Mouse (Mus musculus) CH12.LX (cell line): ENCODE measurements around the gene Nos2. TPM values are rescaled to one million over a fixed set of nuclear protein-coding genes. Genes with fewer than 3 reads are reported as not detected.

Experiments
- DNase-seq: peaks from one replicate; pipeline ENCODE4 v3.0.0-alpha.2; 2013; ENCODE audit errors: extremely low read depth
- H3K27ac ChIP-seq: 2 replicates; pipeline ENCODE4 v1.5.1; 2012; ENCODE audit warnings: low read depth, mild to moderate bottlenecking, control low read depth, moderate library complexity; ENCODE audit not compliant: insufficient read depth
- H3K27me3 ChIP-seq: replicated peaks from 2 replicates; pipeline ENCODE3; 2012; ENCODE audit warnings: inconsistent platforms
- H3K36me3 ChIP-seq, 2 experiments: replicated peaks in 1 of 2; 2 replicates each; pipeline versions ENCODE3 to v1.6.1; 2012; ENCODE audit warnings: inconsistent platforms in 1 of 2, low read length in 1 of 2, mild to moderate bottlenecking in 1 of 2, mixed read lengths in 1 of 2, moderate library complexity in 1 of 2; ENCODE audit not compliant: control insufficient read depth in 1 of 2, insufficient read depth in 1 of 2
- H3K4me1 ChIP-seq, 2 experiments: 2 replicates each; pipeline ENCODE4 v1.6.1; 2012; ENCODE audit warnings: inconsistent platforms in 1 of 2, moderate library complexity in 1 of 2; ENCODE audit not compliant: insufficient read depth in 2 of 2, control insufficient read depth in 1 of 2
- H3K4me2 ChIP-seq: 2 replicates; pipeline ENCODE4 v1.6.1; 2012; ENCODE audit warnings: low read depth, mild to moderate bottlenecking, control low read depth; ENCODE audit not compliant: poor library complexity, insufficient read depth, severe bottlenecking
- H3K4me3 ChIP-seq, 3 experiments: fragments of 150-350 bp in 1 of 3; sonication (generic) in 1 of 3; replicated peaks in 1 of 3; 2 replicates each; pipeline versions ENCODE3 to v1.5.1; 2011 to 2012; ENCODE audit warnings: low read depth in 2 of 3, low read length in 2 of 3, mild to moderate bottlenecking in 2 of 3, moderate library complexity in 2 of 3, control low read depth in 1 of 3, improper control_type of control experiment in 1 of 3, inconsistent platforms in 1 of 3, mixed read lengths in 1 of 3; ENCODE audit not compliant: poor library complexity in 1 of 3
- H3K79me2 ChIP-seq: replicated peaks from 2 replicates; pipeline ENCODE4 v1.6.1; 2012; ENCODE audit warnings: mild to moderate bottlenecking, moderate library complexity; ENCODE audit not compliant: control insufficient read depth, poor library complexity, insufficient read depth, severe bottlenecking; ENCODE audit errors: extremely low read depth
- H3K9ac ChIP-seq: 2 replicates; pipeline ENCODE4 v1.6.1; 2012; ENCODE audit warnings: low read depth, mild to moderate bottlenecking, control low read depth, moderate library complexity; ENCODE audit not compliant: insufficient read depth
- H3K9me3 ChIP-seq: replicated peaks from 2 replicates; pipeline ENCODE3; 2012; ENCODE audit warnings: low read length, inconsistent platforms, mixed read lengths
- BHLHE40 ChIP-seq: IDR thresholded peaks from 2 replicates; pipeline ENCODE4 v1.6.1; 2011; ENCODE audit warnings: mild to moderate bottlenecking, low read depth, low read length, improper control_type of control experiment
- CHD1 ChIP-seq: IDR thresholded peaks from 2 replicates; pipeline ENCODE4 v1.6.1; 2012; ENCODE audit warnings: low read depth, low read length, improper control_type of control experiment, inconsistent platforms
- CHD2 ChIP-seq: IDR thresholded peaks from 2 replicates; pipeline ENCODE4 v1.6.1; 2011; ENCODE audit warnings: low read length, improper control_type of control experiment
- CTCF ChIP-seq, 2 experiments: IDR thresholded peaks in 1 of 2; conservative IDR thresholded peaks in 1 of 2; 2 replicates each; pipeline ENCODE4 v1.5.1; 2011 to 2012; ENCODE audit warnings: low read depth in 2 of 2, low read length in 2 of 2, improper control_type of control experiment in 1 of 2, inconsistent platforms in 1 of 2, mild to moderate bottlenecking in 1 of 2, moderate library complexity in 1 of 2
- ELF1 ChIP-seq: IDR thresholded peaks from 2 replicates; pipeline ENCODE4 v1.6.1; 2014; ENCODE audit warnings: low read depth, mild to moderate bottlenecking, inconsistent platforms, low read length, improper control_type of control experiment
- EP300 ChIP-seq: IDR thresholded peaks from 2 replicates; pipeline ENCODE4 v1.6.1; 2011; ENCODE audit warnings: low read length, improper control_type of control experiment
- GABPA ChIP-seq: IDR thresholded peaks from 2 replicates; pipeline ENCODE4 v1.6.1; 2012; ENCODE audit warnings: low read depth, low read length, improper control_type of control experiment, inconsistent platforms; ENCODE audit not compliant: insufficient replicate concordance
- HCFC1 ChIP-seq: IDR thresholded peaks from 2 replicates; pipeline ENCODE4 v1.6.1; 2012; ENCODE audit warnings: low read depth, mild to moderate bottlenecking, inconsistent platforms, low read length, improper control_type of control experiment
- IRF4 ChIP-seq: IDR thresholded peaks from 2 replicates; pipeline ENCODE4 v1.6.1; 2014; ENCODE audit warnings: low read depth, mild to moderate bottlenecking, inconsistent platforms, low read length, improper control_type of control experiment
- KAT2A ChIP-seq: IDR thresholded peaks from 2 replicates; pipeline ENCODE4 v1.6.1; 2012; ENCODE audit warnings: low read length, improper control_type of control experiment, inconsistent platforms; ENCODE audit not compliant: insufficient replicate concordance
- MAFK ChIP-seq: IDR thresholded peaks from 2 replicates; pipeline ENCODE4 v1.6.1; 2011; ENCODE audit warnings: low read length, improper control_type of control experiment; ENCODE audit not compliant: insufficient replicate concordance
- MAZ ChIP-seq: IDR thresholded peaks from 2 replicates; pipeline ENCODE4 v1.6.1; 2012; ENCODE audit warnings: low read depth, mild to moderate bottlenecking, inconsistent platforms, low read length, improper control_type of control experiment, moderate library complexity
- NELFE ChIP-seq: IDR thresholded peaks from 2 replicates; pipeline ENCODE4 v1.6.1; 2011; ENCODE audit warnings: low read depth, low read length, improper control_type of control experiment
- RAD21 ChIP-seq: IDR thresholded peaks from 2 replicates; pipeline ENCODE4 v1.6.1; 2011; ENCODE audit warnings: low read depth, mild to moderate bottlenecking, low read length, improper control_type of control experiment, moderate library complexity
- SMC3 ChIP-seq: IDR thresholded peaks from 2 replicates; pipeline ENCODE4 v1.6.1; 2011; ENCODE audit warnings: low read depth, low read length, improper control_type of control experiment
- TCF12 ChIP-seq: IDR thresholded peaks from 2 replicates; pipeline ENCODE4 v1.6.1; 2014; ENCODE audit warnings: low read depth, mild to moderate bottlenecking, inconsistent platforms, low read length, improper control_type of control experiment
- ZC3H11A ChIP-seq: IDR thresholded peaks from 2 replicates; pipeline ENCODE4 v1.6.1; 2012; ENCODE audit warnings: low read depth, mild to moderate bottlenecking, inconsistent platforms, low read length, improper control_type of control experiment
- ZKSCAN1 ChIP-seq: IDR thresholded peaks from 2 replicates; pipeline ENCODE4 v1.6.1; 2012; ENCODE audit warnings: low read depth, inconsistent platforms, low read length, improper control_type of control experiment, borderline replicate concordance
- ZNF384 ChIP-seq: IDR thresholded peaks from 2 replicates; pipeline ENCODE4 v1.6.1; 2012; ENCODE audit warnings: low read depth, low read length, improper control_type of control experiment, inconsistent platforms
- dilution Hi-C: fragments of 300-500 bp; cut with MboI; formaldehyde crosslinking; loops from 2 replicates; pipeline ENCODE4 v1.14.3; 2020; ENCODE audit warnings: low sequenced_read_pairs; ENCODE audit not compliant: extremely low pct_unique_long_range_greater_than_20kb, extremely low pct_ligation_motif_present
- in situ Hi-C: fragments of 300-500 bp; cut with MboI; formaldehyde crosslinking; loops from 3 replicates; pipeline ENCODE4 v1.14.3; 2019; ENCODE audit warnings: low sequenced_read_pairs, low pct_ligation_motif_present, low pct_unique_long_range_greater_than_20kb, mixed read lengths
- polyA plus RNA-seq: library from polyadenylated mRNA; unstranded; fragments of >175 nt; gene quantifications from 2 replicates; pipeline ENCODE4 v1.2.1, GENCODE M21; 2012; ENCODE audit warnings: low read depth; ENCODE audit not compliant: insufficient read length
- total RNA-seq, 2 experiments: library from RNA; depleted of rRNA; stranded (reverse); fragments of 300-350 nt in 1 of 2; fragments of >200 nt in 1 of 2; gene quantifications; 2 replicates each; pipeline ENCODE4 v1.2.3; 2012 to 2014

Gene Nos2
- total and polyA plus RNA-seq, 3 experiments, result 1.6 to 3.4 (median 1.8) TPM

GRCm38 (mm10) chr11:78943083-78943482 is 22.5 kb downstream of the Nos2 start:
- H3K79me2 ChIP-seq, result no peaks in the 10 kb centered on the region
- dilution Hi-C loops (no loop called here), in situ Hi-C loops (no loop called here)
- no peak overlapping the region for H3K9ac ChIP-seq
- no peak overlapping the region for H3K4me2 ChIP-seq
- no peak overlapping the region for H3K27ac ChIP-seq
- no peaks in the 10 kb centered on the region for H3K27me3 ChIP-seq
- H3K4me3 ChIP-seq, result no peak overlapping the region
- TF ChIP-seq ZC3H11A (no peak), MAFK (no peak), CHD2 (no peak), MAZ (no peak), EP300 (no peak), ELF1 (no peak), RAD21 (no peak), HCFC1 (no peak), IRF4 (no peak), KAT2A (no peak), ZKSCAN1 (no peak), ZNF384 (no peak), NELFE (no peak), GABPA (no peak), TCF12 (no peak), CTCF (conservative IDR thresholded peaks at IDR 0.05 in 1 of 2, IDR thresholded peaks at IDR 0.05 in 1 of 2; ENCODE audit: low read depth in 2 of 2, low read length in 2 of 2) (no peak), CHD1 (no peak)
- TF ChIP-seq, all 38 proteins: peak for 0
- Histone ChIP-seq H3K36me3 (peaks cover 0 to 35% of the 10 kb centered on the region in 2 experiments), H3K4me1 (no peaks in the 10 kb centered on the region), H3K9me3 (no peaks in the 10 kb centered on the region)
- no peak for DNase-seq

GRCm38 (mm10) chr11:78950365-78950764 is 29.8 kb downstream of the Nos2 start:
- Histone ChIP-seq H3K9me3 (no peaks in the 10 kb centered on the region), H3K36me3 (peaks cover 0 to 69% of the 10 kb centered on the region in 2 experiments), H3K4me2 (no peak overlapping the region), H3K4me3 (no peak overlapping the region), H3K27ac (no peak overlapping the region), H3K27me3 (no peaks in the 10 kb centered on the region), H3K9ac (no peak overlapping the region), H3K79me2 (no peaks in the 10 kb centered on the region), H3K4me1 (no peaks in the 10 kb centered on the region)
- in situ Hi-C loops (loop anchor here (5.0 to 10.0 kb wide), 2 partner anchors 108 to 366 kb away; no protein-coding TSS in a partner anchor), dilution Hi-C loops (no loop called here)
- no peak for DNase-seq
- TF ChIP-seq NELFE (no peak), MAZ (no peak), SMC3 (no peak), BHLHE40 (no peak)
